Mouse (Mus musculus) skeletal muscle tissue, postnatal 0 days (tissue): ENCODE data around the gene Gm42420. TPM values are rescaled to one million over a fixed set of nuclear protein-coding genes. Genes with fewer than 3 reads are reported as not detected.

Experiments
- polyA plus RNA-seq: library from polyadenylated mRNA; unstranded; fragments of >200 nt; fragmentation: Nextera tagmentation; extraction: Ambion mirVana; gene quantifications from 2 replicates; pipeline ENCODE4 v1.2.1, GENCODE M21; 2015

Gene Gm42420
- 1.3 and 2.1 TPM in 2 replicates for polyA plus RNA-seq

DNA sequence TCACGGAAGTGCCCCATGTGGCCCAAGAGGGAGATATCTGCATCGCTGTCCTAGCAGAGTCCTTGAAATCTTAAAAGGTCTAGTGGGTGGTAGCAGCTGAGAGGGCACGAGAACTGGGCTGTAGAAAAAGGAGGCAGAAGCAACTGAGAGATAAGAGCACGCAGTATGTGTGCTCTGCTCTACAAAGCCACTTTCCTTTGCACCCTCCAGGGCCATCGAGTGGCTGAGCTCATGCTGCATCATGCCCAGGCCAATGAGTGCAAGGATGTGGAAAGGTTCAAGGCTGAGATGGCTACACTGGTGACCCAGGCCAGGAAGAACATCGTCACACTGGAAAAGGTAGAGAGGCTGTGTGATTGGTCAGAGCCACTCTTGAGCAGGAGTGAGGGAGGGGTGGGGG lies at the start of gene Gm42420:
Gene Gm42420 (plus strand): TSS at position 237 of the 400 bp plus-strand sequence.

DNA sequence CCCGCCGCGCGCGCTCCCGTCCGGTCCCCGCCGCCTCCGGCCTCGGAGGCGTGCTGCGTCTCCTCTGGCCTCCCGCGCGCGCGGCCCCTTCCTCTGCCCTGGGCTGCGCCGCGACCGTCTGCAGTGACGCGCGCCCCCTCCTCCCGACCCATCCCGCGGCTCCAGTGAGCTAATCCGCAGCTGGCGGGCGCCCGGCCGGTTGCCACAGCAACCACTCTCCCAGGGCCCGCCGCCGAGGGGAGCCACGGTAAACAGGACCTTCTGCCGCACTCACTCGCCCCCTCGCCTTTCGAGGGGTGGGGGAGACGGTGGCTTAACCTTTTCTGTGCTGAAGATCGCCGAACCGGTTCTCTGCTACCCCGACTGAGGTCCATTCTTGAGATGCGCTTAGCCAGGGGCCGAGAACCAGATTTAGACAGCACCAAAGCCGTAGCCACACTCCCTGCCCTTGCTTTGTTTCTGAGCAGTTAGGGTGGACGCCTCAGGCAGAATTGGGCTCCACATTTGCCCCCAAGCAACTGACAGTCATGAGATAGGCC lies 27.8 kb upstream of the Gm42420 start, which contains the start of gene Dennd2a:
Gene Dennd2a (minus strand): TSS at position 145 of the 539 bp plus-strand sequence.

DNA sequence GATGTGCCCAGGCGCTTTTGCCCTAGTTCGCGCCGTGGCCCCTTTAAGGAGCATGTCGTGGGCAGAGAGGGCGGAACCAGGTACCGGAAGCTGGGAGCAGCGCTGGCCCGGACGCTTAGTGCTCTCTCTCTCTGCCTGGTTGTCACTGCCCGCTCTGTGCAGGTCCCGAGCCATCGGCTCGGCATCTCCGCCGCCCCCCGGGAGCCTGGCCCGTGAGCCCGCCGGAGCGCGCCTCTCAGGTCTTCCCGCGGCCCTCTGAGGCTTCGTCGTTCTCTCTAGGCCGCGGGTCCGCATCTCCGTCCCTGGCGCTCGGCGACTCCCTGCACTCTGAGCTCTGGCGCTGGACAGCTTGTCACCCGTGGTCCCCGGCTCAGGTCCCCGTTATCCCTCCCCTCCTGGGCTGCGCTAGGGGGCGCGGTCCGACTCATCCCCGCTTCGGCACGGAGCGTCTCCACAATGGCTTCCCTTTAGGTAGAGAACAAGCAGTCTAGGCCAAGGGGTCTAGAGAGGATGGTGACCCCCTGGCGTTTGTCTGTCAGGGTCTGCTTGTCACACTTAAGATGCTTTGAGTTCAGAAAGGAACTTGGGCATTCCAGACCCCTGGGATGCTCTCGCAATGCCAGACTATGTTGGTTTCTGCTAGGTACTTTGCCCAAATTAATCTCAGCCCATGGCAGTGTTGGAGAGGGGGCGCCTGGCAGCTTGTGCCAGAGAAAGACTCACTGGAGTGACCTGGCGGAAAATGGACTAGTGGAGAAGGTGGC lies 11.6 kb upstream of the Gm42420 start, which contains the start of gene Adck2:
Gene Adck2 (plus strand): TSS at position 83 of the 764 bp plus-strand sequence.

GRCm38 (mm10) chr6:39592401-39593214 lies 7.1 kb downstream of the Gm42420 start, which contains the start of gene Ndufb2:
Gene Ndufb2 (plus strand): TSS chr6:39592574.

Other genes starting within 250 kb of the Gm42420 start
- 15.9 and 19.2 TPM in 2 replicates for gene Slc37a3, start 208.1 kb upstream of the Gm42420 start, polyA plus RNA-seq
- 0.71 and 1.5 TPM in 2 replicates for gene Rab19, start 204.6 kb upstream of the Gm42420 start, polyA plus RNA-seq
- gene Mkrn1, start 165.3 kb upstream of the Gm42420 start, polyA plus RNA-seq, result 26.7 and 27.1 TPM in 2 replicates
- 8.7 and 9.4 TPM in 2 replicates for gene Dennd2a, start 27.9 kb upstream of the Gm42420 start, polyA plus RNA-seq
- 18.5 and 22.2 TPM in 2 replicates for gene Adck2, start 11.9 kb upstream of the Gm42420 start, polyA plus RNA-seq
- gene Ndufb2, start 6.8 kb downstream of the Gm42420 start, polyA plus RNA-seq, result 535 and 661 TPM in 2 replicates
- 3.9 and 4.5 TPM in 2 replicates for gene Braf, start 139.7 kb downstream of the Gm42420 start, polyA plus RNA-seq
- 142 and 152 TPM in 2 replicates for gene Mrps33, start 225.2 kb downstream of the Gm42420 start, polyA plus RNA-seq